Mouse (Mus musculus): ENCODE measurements around the gene Fkbp9. TPM values are rescaled to one million over a fixed set of nuclear protein-coding genes. Genes with fewer than 3 reads are reported as not detected.

Gene Fkbp9
- polyA plus RNA-seq, 1 experiment from 2014 or later, result 122 TPM

- Histone ChIP-seq H3K27ac (peak overlapping the region; percentile 47), H3K27me3 (ENCODE audit: insufficient read depth, poor library complexity, severe bottlenecking) (no peaks in the 10 kb centered on the region), H3K36me3 (no peaks in the 10 kb centered on the region), H3K9me3 (no peaks in the 10 kb centered on the region), H3K4me3 (peak overlapping the region; percentile 48), H3K4me1 (peaks cover 38% of the 10 kb centered on the region)
- peak; percentile 82 for DNase-seq (ENCODE audit: low spot score)
- whole genome bisulfite sequencing, result 24% methylated on average over 12 of the region's 12 CpGs
Observed at GRCm38 (mm10) chr6:56901824-56902386, 70.0 kb downstream of the Fkbp9 start.

GRCm38 (mm10) chr6:56902606-56903520, 71.0 kb downstream of the Fkbp9 start:
- Histone ChIP-seq H3K4me3 (no peak overlapping the region), H3K27ac (peak overlapping the region; percentile 59), H3K9me3 (no peaks in the 10 kb centered on the region), H3K4me1 (peaks cover 38% of the 10 kb centered on the region), H3K36me3 (no peaks in the 10 kb centered on the region), H3K27me3 (ENCODE audit: insufficient read depth, poor library complexity, severe bottlenecking) (no peaks in the 10 kb centered on the region)
- peak; percentile 81 for DNase-seq (ENCODE audit: low spot score)
- WGBS, result 64% methylated on average over 7 of the region's 7 CpGs

GRCm38 (mm10) chr6:56903831-56904230, 72.0 kb downstream of the Fkbp9 start:
- H3K9me3 ChIP-seq, result no peaks in the 10 kb centered on the region
- no peak overlapping the region for H3K4me3 ChIP-seq
- peaks cover 38% of the 10 kb centered on the region for H3K4me1 ChIP-seq
- no peak for DNase-seq (ENCODE audit: low spot score)
- H3K27ac ChIP-seq, result 0 out of 2 replicates have a peak overlapping the region, but pooled peaks have one; percentile 16
- H3K36me3 ChIP-seq, result no peaks in the 10 kb centered on the region
- 49% methylated on average over 6 of the region's 6 CpGs for WGBS
- H3K27me3 ChIP-seq (ENCODE audit: insufficient read depth, poor library complexity, severe bottlenecking), result no peaks in the 10 kb centered on the region

GRCm38 (mm10) chr6:56904330-56904729, 72.5 kb downstream of the Fkbp9 start:
- H3K27ac ChIP-seq, result no peak overlapping the region
- 74% methylated on average over 1 of the region's 1 CpGs for WGBS
- peaks cover 37% of the 10 kb centered on the region for H3K4me1 ChIP-seq

GRCm38 (mm10) chr6:56904982-56905381, 73.1 kb downstream of the Fkbp9 start:
- no peaks in the 10 kb centered on the region for H3K27me3 ChIP-seq (ENCODE audit: insufficient read depth, poor library complexity, severe bottlenecking)
- 87% methylated on average over 2 of the region's 2 CpGs for WGBS
- H3K36me3 ChIP-seq, result no peaks in the 10 kb centered on the region
- H3K27ac ChIP-seq, result no peak overlapping the region
- H3K4me1 ChIP-seq, result peaks cover 30% of the 10 kb centered on the region
- DNase-seq (ENCODE audit: low spot score), result no peak
- H3K4me3 ChIP-seq, result no peak overlapping the region
- no peaks in the 10 kb centered on the region for H3K9me3 ChIP-seq

More at GRCm38 (mm10) chr6:56904330-56904729, 72.5 kb downstream of the Fkbp9 start:
- no peak overlapping the region for H3K4me3 ChIP-seq
- no peak for DNase-seq (ENCODE audit: low spot score)
- H3K36me3 ChIP-seq, result no peaks in the 10 kb centered on the region
- H3K9me3 ChIP-seq, result no peaks in the 10 kb centered on the region
- H3K27me3 ChIP-seq (ENCODE audit: insufficient read depth, poor library complexity, severe bottlenecking), result no peaks in the 10 kb centered on the region

GRCm38 (mm10) chr6:56905486-56905885, 73.6 kb downstream of the Fkbp9 start:
- Histone ChIP-seq H3K27me3 (ENCODE audit: insufficient read depth, poor library complexity, severe bottlenecking) (no peaks in the 10 kb centered on the region), H3K4me1 (peaks cover 29% of the 10 kb centered on the region), H3K27ac (no peak overlapping the region), H3K36me3 (no peaks in the 10 kb centered on the region), H3K4me3 (no peak overlapping the region), H3K9me3 (no peaks in the 10 kb centered on the region)
- DNase-seq (ENCODE audit: low spot score), result no peak
- 88% methylated on average over 5 of the region's 5 CpGs for WGBS

GRCm38 (mm10) chr6:56906121-56906846, 74.4 kb downstream of the Fkbp9 start:
- H3K4me1 ChIP-seq, result peaks cover 29% of the 10 kb centered on the region

GRCm38 (mm10) chr6:56907973-56908372, 76.1 kb downstream of the Fkbp9 start:
- H3K4me1 ChIP-seq, result peaks cover 17% of the 10 kb centered on the region
- no peaks in the 10 kb centered on the region for H3K9me3 ChIP-seq
- no peaks in the 10 kb centered on the region for H3K27me3 ChIP-seq (ENCODE audit: insufficient read depth, poor library complexity, severe bottlenecking)
- no peak for DNase-seq (ENCODE audit: low spot score)
- H3K4me3 ChIP-seq, result no peak overlapping the region
- H3K27ac ChIP-seq, result no peak overlapping the region
- no peaks in the 10 kb centered on the region for H3K36me3 ChIP-seq
- WGBS, result 92% methylated on average over 3 of the region's 3 CpGs

More at GRCm38 (mm10) chr6:56906121-56906846, 74.4 kb downstream of the Fkbp9 start:
- WGBS, result 76% methylated on average over 8 of the region's 8 CpGs
- no peak for DNase-seq (ENCODE audit: low spot score)
- no peak overlapping the region for H3K4me3 ChIP-seq
- H3K36me3 ChIP-seq, result no peaks in the 10 kb centered on the region
- H3K27me3 ChIP-seq (ENCODE audit: insufficient read depth, poor library complexity, severe bottlenecking), result no peaks in the 10 kb centered on the region
- no peaks in the 10 kb centered on the region for H3K9me3 ChIP-seq
- no peak overlapping the region for H3K27ac ChIP-seq

GRCm38 (mm10) chr6:56908397-56908796, 76.5 kb downstream of the Fkbp9 start:
- no peaks in the 10 kb centered on the region for H3K36me3 ChIP-seq
- no peak for DNase-seq (ENCODE audit: low spot score)
- no peaks in the 10 kb centered on the region for H3K9me3 ChIP-seq
- H3K4me1 ChIP-seq, result peaks cover 14% of the 10 kb centered on the region
- H3K27me3 ChIP-seq (ENCODE audit: insufficient read depth, poor library complexity, severe bottlenecking), result no peaks in the 10 kb centered on the region
- no peak overlapping the region for H3K27ac ChIP-seq
- H3K4me3 ChIP-seq, result no peak overlapping the region
- WGBS, result 84% methylated on average over 2 of the region's 2 CpGs

GRCm38 (mm10) chr6:56908912-56909311, 77.1 kb downstream of the Fkbp9 start:
- WGBS, result 6% methylated on average over 4 of the region's 4 CpGs
- Histone ChIP-seq H3K4me3 (no peak overlapping the region), H3K9me3 (no peaks in the 10 kb centered on the region), H3K27ac (no peak overlapping the region), H3K27me3 (ENCODE audit: insufficient read depth, poor library complexity, severe bottlenecking) (no peaks in the 10 kb centered on the region), H3K4me1 (peaks cover 11% of the 10 kb centered on the region), H3K36me3 (no peaks in the 10 kb centered on the region)
- no peak for DNase-seq (ENCODE audit: low spot score)

- 61% methylated on average over 2 of the region's 2 CpGs for WGBS
- DNase-seq (ENCODE audit: low spot score), result no peak
- Histone ChIP-seq H3K9me3 (no peaks in the 10 kb centered on the region), H3K4me1 (no peaks in the 10 kb centered on the region), H3K27me3 (ENCODE audit: insufficient read depth, poor library complexity, severe bottlenecking) (no peaks in the 10 kb centered on the region), H3K36me3 (no peaks in the 10 kb centered on the region), H3K4me3 (no peak overlapping the region), H3K27ac (no peak overlapping the region)
Observed at GRCm38 (mm10) chr6:56910910-56911309, 79.1 kb downstream of the Fkbp9 start.

GRCm38 (mm10) chr6:56913092-56913858, 81.4 kb downstream of the Fkbp9 start:
- no peaks in the 10 kb centered on the region for H3K36me3 ChIP-seq
- WGBS, result 72% methylated on average over 2 of the region's 2 CpGs
- no peak overlapping the region for H3K27ac ChIP-seq
- DNase-seq (ENCODE audit: low spot score), result no peak
- H3K4me1 ChIP-seq, result peaks cover 17% of the 10 kb centered on the region
- H3K4me3 ChIP-seq, result no peak overlapping the region
- no peaks in the 10 kb centered on the region for H3K9me3 ChIP-seq
- no peaks in the 10 kb centered on the region for H3K27me3 ChIP-seq (ENCODE audit: insufficient read depth, poor library complexity, severe bottlenecking)

Data from heart, embryonic 10.5 days (tissue).